Mouse (Mus musculus): ENCODE data around the gene Amz2.
A peak's percentile ranks its signal among the peaks of the same experiment; 100 is the strongest.

Gene Amz2

GRCm38 (mm10) chr11:109470170-109470569 lies 44.4 kb downstream of the Amz2 start:
- peak; percentile 54 to 62 for DNase-seq (ENCODE audit: low spot score in 2 of 2)

DNA sequence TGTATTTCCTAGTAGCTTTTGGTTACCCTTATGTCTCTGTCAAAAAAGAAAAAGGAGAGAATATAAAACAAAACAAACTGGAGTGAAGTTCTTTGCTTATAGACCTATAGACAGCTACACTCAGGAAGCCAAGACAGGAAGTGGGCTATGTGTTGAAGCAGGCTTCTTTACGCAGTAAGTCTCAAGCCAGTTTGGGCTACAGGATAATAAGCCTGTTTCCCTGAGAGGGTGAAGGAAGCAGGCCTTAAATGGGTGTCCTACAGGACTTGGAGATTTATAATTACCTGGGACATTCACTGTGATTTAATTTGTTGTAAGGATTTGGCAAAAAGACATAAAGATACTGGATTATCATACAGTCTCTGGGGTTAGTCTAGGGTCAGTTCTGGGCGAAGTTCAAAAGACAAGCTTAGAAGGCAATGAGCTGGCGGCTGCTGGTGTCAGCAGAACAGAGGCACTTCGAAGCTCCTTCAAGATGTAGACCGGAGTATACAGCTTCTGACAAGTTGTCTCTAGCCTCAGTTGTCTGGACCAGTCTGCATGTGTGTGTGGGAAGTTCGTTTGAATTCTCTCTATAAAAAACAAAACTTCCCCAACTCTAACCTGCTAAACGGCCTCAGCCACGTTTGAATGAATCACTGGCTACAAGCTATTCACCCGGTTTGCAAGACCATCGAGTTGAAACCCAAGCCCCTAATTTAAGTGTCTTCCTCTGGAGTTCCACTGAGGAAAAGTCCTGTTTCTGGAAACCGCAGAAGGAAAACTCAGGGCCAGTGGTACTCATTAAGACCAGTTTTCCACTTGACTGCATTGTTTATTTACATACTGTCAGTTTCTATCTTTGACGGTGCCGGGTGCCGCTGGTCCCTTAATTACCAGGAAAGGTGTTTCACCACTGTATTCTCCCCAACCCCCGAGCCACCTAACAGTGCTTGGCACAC lies 45.4 kb downstream of the Amz2 start:
- DNase-seq (ENCODE audit: low spot score in 2 of 2): peak; percentile 23 to 43

DNA sequence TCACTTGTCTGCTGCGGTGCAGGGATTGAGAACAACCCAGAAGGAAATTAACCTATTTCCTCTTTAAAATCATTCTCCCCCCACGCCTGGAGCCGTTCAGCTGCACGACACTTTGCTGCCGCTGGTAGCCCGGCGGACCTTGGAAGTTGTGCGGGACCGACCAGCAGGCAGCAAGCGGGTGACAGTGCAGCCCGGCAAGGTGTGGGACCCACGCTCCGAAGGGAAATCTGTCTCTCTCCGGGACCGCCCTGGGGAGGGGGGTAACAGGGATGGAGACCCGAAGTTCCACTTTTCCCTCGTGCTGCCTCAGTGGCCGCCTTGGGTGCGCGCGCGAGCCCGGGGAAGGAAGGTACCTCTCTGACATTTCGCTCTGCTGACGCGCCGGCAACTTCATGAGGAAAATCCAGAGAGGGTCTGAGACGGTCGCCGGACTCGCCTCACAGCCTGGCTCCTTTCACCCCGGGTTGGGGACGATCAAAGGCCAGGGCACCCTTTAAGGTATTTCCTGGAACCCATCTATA lies 46.5 kb downstream of the Amz2 start:
- DNase-seq (ENCODE audit: low spot score in 2 of 2): peak; percentile 30 to 46

GRCm38 (mm10) chr11:109472821-109473170 lies 47.0 kb downstream of the Amz2 start:
- DNase-seq (ENCODE audit: low spot score in 2 of 2): no peak

DNA sequence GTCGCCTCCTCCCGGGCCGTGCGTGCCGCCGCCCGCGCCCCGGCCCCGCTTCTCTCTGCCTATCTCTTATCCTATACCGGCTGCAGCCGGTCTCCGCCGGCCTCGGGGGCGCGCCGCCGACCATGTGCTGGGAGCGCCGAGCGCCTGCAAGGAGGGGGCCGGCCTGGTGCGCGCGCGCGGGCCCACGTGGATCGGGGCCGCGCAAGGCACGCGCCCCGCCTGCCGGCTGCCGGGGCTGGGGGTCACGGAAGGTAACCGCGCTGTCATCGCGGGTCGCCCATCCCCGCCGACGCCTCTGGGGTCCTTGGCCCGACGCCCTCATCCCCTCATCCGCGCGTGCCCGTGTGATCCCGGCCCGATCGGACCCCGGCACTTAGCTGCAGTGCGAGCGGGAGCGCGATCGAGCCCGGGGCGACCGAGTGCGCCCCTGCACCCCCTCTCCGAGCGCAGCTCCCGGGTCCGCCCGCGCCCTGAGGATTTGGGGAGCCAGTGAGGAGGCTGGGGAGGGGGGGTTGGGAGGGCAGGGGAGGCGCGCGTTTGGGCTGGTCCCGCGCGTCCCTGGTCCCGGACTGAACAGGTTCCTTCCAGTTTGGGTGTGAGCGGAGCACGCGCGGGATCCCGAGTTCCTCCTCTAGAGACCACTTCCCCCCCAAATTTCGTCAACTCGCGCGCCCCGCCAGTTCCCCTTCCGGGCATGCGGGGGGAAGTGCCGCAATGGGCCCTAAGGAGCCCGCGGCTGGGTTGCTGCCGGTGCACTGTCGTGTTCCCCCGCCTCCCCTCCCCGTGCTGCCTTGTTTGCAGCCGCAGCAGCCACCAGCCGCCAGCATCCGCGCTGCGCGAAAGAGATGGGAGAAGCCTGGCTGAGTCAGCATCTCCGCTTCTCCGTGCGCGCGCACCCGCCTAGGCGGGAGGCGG lies 47.7 kb downstream of the Amz2 start, which contains the start of the genes Arsg and Slc16a6:
Gene Arsg, plus strand, starts transcription at position 204 of the 915 bp plus-strand sequence.
Gene Slc16a6, minus strand, starts transcription at position 428 of the 915 bp plus-strand sequence.
- DNase-seq (ENCODE audit: low spot score in 2 of 2): peak; percentile 91 to 92

GRCm38 (mm10) chr11:109474086-109474742 lies 48.5 kb downstream of the Amz2 start:
- DNase-seq (ENCODE audit: low spot score in 2 of 2): no peak

DNA sequence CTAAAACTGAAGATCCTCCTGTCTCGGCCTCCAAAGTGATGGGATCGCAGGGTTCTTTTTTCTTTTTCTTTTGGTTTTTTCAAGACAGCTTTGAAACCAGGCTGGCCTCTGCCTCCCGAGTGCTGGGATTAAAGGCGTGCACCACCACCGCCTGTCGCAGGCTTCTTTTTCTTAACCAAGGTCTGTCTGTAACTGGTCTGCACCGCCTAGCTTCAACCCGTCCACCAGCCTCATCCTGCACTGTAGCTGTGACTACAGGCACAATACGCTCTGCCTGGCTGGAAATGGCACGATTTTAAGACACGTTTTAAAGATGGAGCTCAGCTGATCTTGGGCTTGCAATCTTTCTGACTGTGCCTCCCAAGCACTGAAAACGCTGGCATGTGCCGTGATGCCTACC lies 49.1 kb downstream of the Amz2 start:
- DNase-seq (ENCODE audit: low spot score in 2 of 2): no peak

GRCm38 (mm10) chr11:109475717-109476116 lies 50.0 kb downstream of the Amz2 start:
- DNase-seq (ENCODE audit: low spot score in 2 of 2): no peak

- no peak for DNase-seq (ENCODE audit: low spot score in 2 of 2)
Measured at GRCm38 (mm10) chr11:109476241-109476640, 50.5 kb downstream of the Amz2 start.

DNA sequence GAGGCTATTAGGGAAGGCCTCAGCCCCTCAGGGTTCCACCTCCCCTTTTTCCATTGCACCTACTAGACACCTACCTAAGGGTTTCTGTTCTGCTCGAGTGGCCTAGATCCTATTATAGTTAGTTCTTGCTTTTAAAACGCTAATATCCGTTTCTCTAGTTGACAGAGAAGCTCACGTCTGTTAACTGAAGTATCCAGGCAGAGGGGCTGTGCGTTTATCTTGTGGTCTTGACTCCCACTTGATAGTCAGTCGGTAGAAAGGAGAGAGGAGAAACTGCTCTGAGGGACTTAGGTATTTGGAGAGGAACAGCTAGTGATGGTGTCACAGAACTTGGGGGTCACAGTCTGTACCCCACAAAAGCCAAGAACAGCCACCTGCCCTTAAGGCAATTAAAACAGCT lies 50.9 kb downstream of the Amz2 start:
- no peak for DNase-seq (ENCODE audit: low spot score in 2 of 2)

DNA sequence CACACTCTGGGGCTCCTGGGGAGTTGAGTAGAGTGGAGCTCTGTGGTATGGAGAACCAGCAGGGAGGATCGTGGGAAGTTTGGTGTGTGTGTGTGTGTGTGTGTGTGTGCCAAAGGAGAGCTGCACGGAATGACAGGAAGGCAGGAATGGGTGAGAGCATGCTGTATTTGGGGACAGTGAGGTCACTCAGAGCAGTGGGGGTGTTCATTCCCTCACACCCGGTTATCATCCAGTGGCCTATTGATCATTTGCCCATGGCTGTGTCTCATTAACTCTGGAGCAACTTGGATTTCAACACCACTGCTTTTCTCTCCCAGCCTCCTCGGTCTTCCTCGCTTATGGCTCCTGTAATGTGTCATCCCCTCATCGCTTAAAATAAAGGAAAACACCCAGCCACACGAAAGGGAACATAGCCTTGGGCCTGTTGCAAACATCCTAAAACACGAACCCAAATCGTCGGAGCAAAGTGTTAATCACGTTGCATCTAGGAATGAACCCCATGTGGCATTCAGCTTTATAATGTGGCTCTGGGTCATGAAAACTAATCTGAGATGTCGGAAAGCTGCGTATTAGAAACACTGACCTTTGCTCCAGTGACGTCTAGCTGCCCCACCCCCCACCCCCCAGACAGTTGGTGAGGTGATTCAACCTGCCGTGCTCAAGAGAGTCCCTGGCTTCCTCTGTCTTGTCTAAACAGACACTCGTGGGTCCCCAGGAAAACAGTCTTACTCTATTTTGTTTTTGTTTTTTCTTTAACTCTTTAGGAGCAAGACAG lies 52.0 kb downstream of the Amz2 start:
- no peak for DNase-seq (ENCODE audit: low spot score in 2 of 2)

GRCm38 (mm10) chr11:109479575-109480285 lies 54.0 kb downstream of the Amz2 start:
- peak in 1 of 2 experiments; percentile 29 for DNase-seq (ENCODE audit: low spot score in 2 of 2)

GRCm38 (mm10) chr11:109480440-109480839 lies 54.7 kb downstream of the Amz2 start:
- DNase-seq (ENCODE audit: low spot score in 2 of 2): peak in 1 of 2 experiments; percentile 29

DNA sequence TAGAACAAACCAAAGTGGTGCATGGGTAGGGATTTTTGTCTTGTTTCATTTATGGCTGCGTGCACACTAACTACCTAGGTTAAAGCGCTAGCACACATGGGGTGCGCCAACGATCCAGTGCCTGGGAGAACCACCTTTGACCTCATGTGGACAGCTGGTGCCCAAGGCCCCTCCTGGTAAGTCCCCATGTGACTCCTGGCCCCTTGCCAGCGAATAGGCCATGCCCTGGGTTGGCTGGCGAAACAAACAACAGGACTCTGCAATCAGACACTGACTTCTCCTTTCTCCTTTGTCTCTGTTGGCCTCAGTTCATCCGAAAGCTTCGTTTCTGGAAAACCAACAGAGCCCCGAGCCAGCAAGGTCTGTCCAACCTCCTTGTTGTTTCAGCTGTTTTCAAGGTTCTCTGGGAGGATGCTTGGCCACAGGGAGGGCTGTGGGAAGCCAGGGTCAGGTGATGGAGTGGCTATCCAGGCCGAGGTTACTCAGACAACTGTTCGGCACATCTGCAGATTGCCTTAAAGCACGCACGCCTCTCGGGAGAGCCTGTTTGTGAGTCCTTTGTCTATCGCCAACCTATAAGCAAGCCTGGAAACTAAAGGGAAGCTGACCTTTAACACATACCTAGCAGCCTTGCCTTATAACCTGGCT lies 59.8 kb downstream of the Amz2 start:
- DNase-seq (ENCODE audit: low spot score in 2 of 2): peak in 1 of 2 experiments; percentile 45

DNA sequence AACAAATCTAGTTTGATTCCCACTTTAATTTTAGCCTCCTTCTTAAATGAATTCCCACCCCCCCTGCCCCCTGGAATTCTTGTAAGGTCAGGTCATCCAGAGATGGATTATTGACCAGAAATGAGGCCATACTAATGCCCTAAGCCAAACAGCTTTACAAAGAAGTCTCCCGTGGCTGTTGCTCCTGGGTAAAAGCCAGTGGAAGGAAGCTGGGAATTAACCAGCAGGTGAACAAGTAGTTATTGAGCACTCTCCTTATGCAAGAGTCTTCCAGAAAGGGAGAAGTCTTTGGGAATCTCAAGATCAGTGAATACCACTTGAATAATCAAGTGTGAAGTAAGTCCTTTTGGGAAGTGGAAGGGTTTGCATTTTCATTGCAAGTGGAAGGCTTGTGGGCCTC lies 61.4 kb downstream of the Amz2 start:
- DNase-seq (ENCODE audit: low spot score in 2 of 2): no peak

DNA sequence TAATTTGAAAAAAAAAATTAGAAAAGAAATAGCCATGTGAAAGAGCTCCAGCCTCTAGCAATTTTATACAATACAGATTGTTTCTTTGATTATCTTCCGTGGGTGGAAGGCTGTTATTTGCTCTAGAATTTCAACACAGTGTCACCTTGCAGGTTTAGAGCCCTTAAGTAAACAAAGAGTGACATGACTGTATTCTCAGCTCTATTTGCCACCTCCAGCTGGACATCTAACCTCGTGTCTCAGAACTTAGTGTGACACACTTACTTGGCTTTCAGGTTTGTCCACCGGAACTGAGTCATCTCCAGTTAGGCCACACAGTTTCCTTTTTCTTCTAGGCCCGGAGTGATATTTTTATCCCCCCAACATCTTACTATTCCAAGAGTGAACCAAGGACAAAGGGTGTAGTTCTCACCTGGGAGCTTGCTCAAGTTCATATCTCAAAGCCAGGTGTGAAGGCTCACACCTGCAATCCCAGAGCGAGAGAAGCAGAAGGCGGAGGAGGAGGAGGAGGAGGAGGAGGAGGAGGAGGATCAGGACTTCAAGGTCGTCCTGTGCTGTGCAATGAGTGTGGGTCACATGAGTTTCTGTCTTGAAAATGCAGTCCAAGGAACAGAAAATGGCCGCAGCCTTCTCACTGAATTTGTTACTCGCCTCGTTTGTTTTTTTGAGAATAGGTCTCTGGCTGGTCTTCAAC lies 62.4 kb downstream of the Amz2 start:
- DNase-seq (ENCODE audit: low spot score in 2 of 2): no peak

- DNase-seq (ENCODE audit: low spot score in 2 of 2): no peak
Measured at GRCm38 (mm10) chr11:109489763-109490162, 64.0 kb downstream of the Amz2 start.

GRCm38 (mm10) chr11:109491844-109492243 lies 66.1 kb downstream of the Amz2 start:
- DNase-seq (ENCODE audit: low spot score in 2 of 2): no peak
